Mouse (Mus musculus) neural tube, embryonic 14.5 days (tissue): ENCODE measurements around the gene Scgb1c1. TPM values are rescaled to one million over a fixed set of nuclear protein-coding genes. Genes with fewer than 3 reads are reported as not detected.
A peak's percentile ranks its signal among the peaks of the same experiment; 100 is the strongest.

Experiments
- ATAC-seq: fragments of 200-750 bp; cut with Nextera tagmentation; 2 replicates; pipeline ENCODE4 v1.8.0; 2017; ENCODE audit warnings: low read depth, mild to moderate bottlenecking, moderate TSS enrichment, moderate library complexity
- H3K27ac ChIP-seq: fragments of 300-500 bp; sonication (generic); 2 replicates; pipeline ENCODE4 v1.5.1; 2014; ENCODE audit warnings: low read depth, mild to moderate bottlenecking, control low read depth, low read length, moderate library complexity, mixed read lengths
- H3K27me3 ChIP-seq: fragments of 300-500 bp; sonication (generic); 2 replicates; pipeline ENCODE4 v1.6.1; 2014; ENCODE audit warnings: low read length; ENCODE audit not compliant: control insufficient read depth, insufficient read depth
- H3K36me3 ChIP-seq: fragments of 300-500 bp; sonication (generic); 2 replicates; pipeline ENCODE4 v1.6.1; 2014; ENCODE audit warnings: low read length, mixed read lengths; ENCODE audit not compliant: control insufficient read depth, insufficient read depth
- H3K4me1 ChIP-seq: fragments of 300-500 bp; sonication (generic); 2 replicates; pipeline ENCODE4 v1.6.1; 2014; ENCODE audit warnings: low read length; ENCODE audit not compliant: control insufficient read depth, insufficient read depth
- H3K4me2 ChIP-seq: fragments of 300-500 bp; sonication (generic); 2 replicates; pipeline ENCODE4 v1.6.1; 2014; ENCODE audit warnings: mild to moderate bottlenecking, low read depth, low read length, control low read depth
- H3K4me3 ChIP-seq: fragments of 300-500 bp; sonication (generic); 2 replicates; pipeline ENCODE4 v1.5.1; 2014; ENCODE audit warnings: low read depth, low read length, control low read depth, mixed read lengths
- H3K9ac ChIP-seq: fragments of 300-500 bp; sonication (generic); replicated peaks from 2 replicates; pipeline ENCODE4 v1.6.1; 2014; ENCODE audit warnings: low read depth, mild to moderate bottlenecking, control low read depth, low read length, mixed read lengths
- H3K9me3 ChIP-seq: fragments of 300-500 bp; sonication (generic); 2 replicates; pipeline ENCODE4 v1.6.1; 2016; ENCODE audit warnings: low read length; ENCODE audit not compliant: control insufficient read depth
- WGBS: fragments of 180-500 bp; shearing (Covaris S2); extraction: QIAGEN DNeasy Blood & Tissue Kit; methylation state at CpG from one replicate; pipeline ENCODE4 v1.1.7; 2014; 5-methylcytosine and 5-hydroxymethylcytosine counted together
- polyA plus RNA-seq: library from polyadenylated mRNA; unstranded; fragments of >200 nt; fragmentation: Nextera tagmentation; extraction: Ambion mirVana; gene quantifications from 2 replicates; pipeline ENCODE4 v1.2.1, GENCODE M21; 2014

Gene Scgb1c1
- polyA plus RNA-seq, 1 experiment from 2014 or later: not detected

- no peaks in the 10 kb centered on the region for H3K9me3 ChIP-seq
- H3K36me3 ChIP-seq: peaks cover 26% of the 10 kb centered on the region
- 96% methylated on average over 4 of the region's 4 CpGs for WGBS
- no peak overlapping the region for H3K9ac ChIP-seq
- no peak for ATAC-seq
- no peaks in the 10 kb centered on the region for H3K27me3 ChIP-seq
- peaks cover 9% of the 10 kb centered on the region for H3K4me1 ChIP-seq
- H3K4me2 ChIP-seq: no peak overlapping the region
- no peak overlapping the region for H3K27ac ChIP-seq
- H3K4me3 ChIP-seq: no peak overlapping the region
Observed at GRCm38 (mm10) chr7:140851916-140852315, 6.6 kb downstream of the Scgb1c1 start.

- WGBS: 83% methylated on average over 9 of the region's 9 CpGs
- Histone ChIP-seq H3K4me1 (peaks cover 15% of the 10 kb centered on the region), H3K9ac (no peak overlapping the region), H3K4me2 (no peak overlapping the region), H3K4me3 (no peak overlapping the region), H3K36me3 (peaks cover 26% of the 10 kb centered on the region), H3K27ac (no peak overlapping the region), H3K27me3 (no peaks in the 10 kb centered on the region), H3K9me3 (no peaks in the 10 kb centered on the region)
- ATAC-seq: no peak
Observed at GRCm38 (mm10) chr7:140853386-140853785, 8.0 kb downstream of the Scgb1c1 start.

- no peaks in the 10 kb centered on the region for H3K9me3 ChIP-seq
- peaks cover 26% of the 10 kb centered on the region for H3K36me3 ChIP-seq
- H3K9ac ChIP-seq: no peak overlapping the region
- H3K4me2 ChIP-seq: no peak overlapping the region
- WGBS: 93% methylated on average over 18 of the region's 18 CpGs
- no peak overlapping the region for H3K27ac ChIP-seq
- no peak overlapping the region for H3K4me3 ChIP-seq
- no peak for ATAC-seq
- no peaks in the 10 kb centered on the region for H3K27me3 ChIP-seq
- peaks cover 21% of the 10 kb centered on the region for H3K4me1 ChIP-seq
Observed at GRCm38 (mm10) chr7:140854483-140854882, 9.1 kb downstream of the Scgb1c1 start.

GRCm38 (mm10) chr7:140855181-140855580 is 9.8 kb downstream of the Scgb1c1 start:
- no peak for ATAC-seq
- Histone ChIP-seq H3K4me3 (peak overlapping the region; percentile 67), H3K27ac (no peak overlapping the region), H3K4me2 (peak overlapping the region; percentile 97), H3K4me1 (peaks cover 21% of the 10 kb centered on the region), H3K9me3 (no peaks in the 10 kb centered on the region), H3K36me3 (peaks cover 28% of the 10 kb centered on the region), H3K9ac (peak overlapping the region; percentile 81), H3K27me3 (no peaks in the 10 kb centered on the region)
- WGBS: 77% methylated on average over 9 of the region's 9 CpGs

GRCm38 (mm10) chr7:140855860-140856784 is 10.8 kb downstream of the Scgb1c1 start, which contains the start of gene Gm45785:
TSS of gene Gm45785 (minus strand) at chr7:140856331.
- Histone ChIP-seq H3K4me1 (peaks cover 21% of the 10 kb centered on the region), H3K4me2 (peak within 1 kb of the TSS; percentile 97), H3K9ac (peak within 1 kb of the TSS; percentile 81), H3K27ac (peak within 1 kb of the TSS; percentile 89), H3K9me3 (no peaks in the 10 kb centered on the region), H3K4me3 (peak within 1 kb of the TSS; percentile 67), H3K36me3 (peaks cover 37% of the 10 kb centered on the region), H3K27me3 (no peaks in the 10 kb centered on the region)
- WGBS: 1% methylated on average over 51 of the region's 51 CpGs
- peak; percentile 81 for ATAC-seq

- WGBS: under 1% methylated on average over 49 of the region's 50 CpGs
- ATAC-seq: peak; percentile 82
- peak within 1 kb of the TSS; percentile 97 for H3K4me2 ChIP-seq
- H3K27ac ChIP-seq: peak within 1 kb of the TSS; percentile 89
- peak within 1 kb of the TSS; percentile 81 for H3K9ac ChIP-seq
- peaks cover 21% of the 10 kb centered on the region for H3K4me1 ChIP-seq
- H3K36me3 ChIP-seq: peaks cover 45% of the 10 kb centered on the region
- H3K27me3 ChIP-seq: no peaks in the 10 kb centered on the region
- H3K9me3 ChIP-seq: no peaks in the 10 kb centered on the region
- peak within 1 kb of the TSS; percentile 67 for H3K4me3 ChIP-seq
Observed at GRCm38 (mm10) chr7:140856785-140857549, 11.6 kb downstream of the Scgb1c1 start, which contains the start of gene Ric8a. TSS of gene Ric8a (plus strand) at chr7:140856957.

GRCm38 (mm10) chr7:140857550-140858505 is 12.5 kb downstream of the Scgb1c1 start, which contains the start of gene Bet1l:
TSS of gene Bet1l (minus strand) at chr7:140857577.
- Histone ChIP-seq H3K27ac (peak within 1 kb of the TSS; percentile 89), H3K4me1 (peaks cover 21% of the 10 kb centered on the region), H3K9ac (peak within 1 kb of the TSS; percentile 81), H3K4me2 (peak within 1 kb of the TSS; percentile 97), H3K27me3 (no peaks in the 10 kb centered on the region), H3K9me3 (no peaks in the 10 kb centered on the region), H3K4me3 (peak within 1 kb of the TSS; percentile 67), H3K36me3 (peaks cover 45% of the 10 kb centered on the region)
- ATAC-seq: peak; percentile 33
- 34% methylated on average over 40 of the region's 40 CpGs for WGBS

GRCm38 (mm10) chr7:140858746-140859145 is 13.4 kb downstream of the Scgb1c1 start:
- Histone ChIP-seq H3K27me3 (no peaks in the 10 kb centered on the region), H3K27ac (no peak overlapping the region), H3K36me3 (peaks cover 45% of the 10 kb centered on the region), H3K4me3 (peak overlapping the region; percentile 67), H3K4me2 (peak overlapping the region; percentile 97), H3K9me3 (no peaks in the 10 kb centered on the region), H3K4me1 (peaks cover 21% of the 10 kb centered on the region), H3K9ac (0 out of 2 replicates have a peak overlapping the region, but pooled peaks have one; percentile 81)
- 92% methylated on average over 8 of the region's 8 CpGs for WGBS
- ATAC-seq: no peak
